14 mouse cellular contexts compared by ENCODE assay signal in genomic region chr12:31836211-31836610, GRCm38 (mm10).
"Had no signal": no experiment of that assay in that cellular context is flagged by ENCODE, and none has a peak within 500 bp of the region (broad histone marks: within the 10 kb centered on the region; RNA-seq: fewer than 3 reads in every experiment).

No protein-coding gene starts in this region.

- H3K9ac ChIP-seq: lung, embryonic 14.5 days; midbrain, embryonic 13.5 days; neural tube, embryonic 13.5 days; neural tube, embryonic 15.5 days had no signal

- H3K27me3 ChIP-seq: midbrain, embryonic 13.5 days; neural tube, embryonic 13.5 days; neural tube, embryonic 15.5 days had no signal

- H3K27ac ChIP-seq: midbrain, embryonic 13.5 days; neural tube, embryonic 13.5 days; neural tube, embryonic 15.5 days had no signal

- H3K36me3 ChIP-seq: midbrain, embryonic 13.5 days; neural tube, embryonic 15.5 days had no signal

- H3K4me3 ChIP-seq: midbrain, embryonic 13.5 days; myocyte; neural tube, embryonic 13.5 days; neural tube, embryonic 15.5 days had no signal

- H3K9me3 ChIP-seq: midbrain, embryonic 13.5 days; neural tube, embryonic 13.5 days; neural tube, embryonic 15.5 days had no signal

- DNase-seq: lung, embryonic 14.5 days; lung, postnatal 10 days; retina, postnatal 1 day; right cerebral cortex, adult 18-20 months; right cerebral cortex, postnatal 25 days; right cerebral cortex, postnatal 4 days; spleen, adult 18-20 months; thymus, adult 2 months; thymus, postnatal 14 days; thymus, postnatal 36 days had no signal

- H3K4me1 ChIP-seq: neural tube, embryonic 15.5 days had no signal
